Mouse (Mus musculus) embryonic facial prominence, embryonic 14.5 days (tissue): ENCODE results near the gene Gm17535. TPM values are rescaled to one million over a fixed set of nuclear protein-coding genes. Genes with fewer than 3 reads are reported as not detected.
"Not testable (repeated sequence)": the region's sequence is repeated elsewhere in the genome, so short reads cannot be mapped to it uniquely, and the experiment has no call there.

Experiments
- ATAC-seq: fragments of 200-750 bp; cut with Nextera tagmentation; 2 replicates; pipeline ENCODE4 v1.8.0; 2017; ENCODE audit warnings: low read depth, moderate number of reproducible peaks, moderate TSS enrichment
- DNase-seq: peaks from one replicate; pipeline ENCODE4 v3.0.0-alpha.2; 2015; ENCODE audit warnings: low spot score
- H3K27ac ChIP-seq: fragments of 300-500 bp; sonication (generic); replicated peaks from 2 replicates; pipeline ENCODE4 v1.5.1; 2014; ENCODE audit warnings: low read depth, mild to moderate bottlenecking, low read length, moderate library complexity
- H3K27me3 ChIP-seq: fragments of 300-500 bp; sonication (generic); replicated peaks from 2 replicates; pipeline ENCODE4 v1.6.1; 2014; ENCODE audit warnings: low read length; ENCODE audit not compliant: control insufficient read depth, insufficient read depth
- H3K36me3 ChIP-seq: fragments of 300-500 bp; sonication (generic); 2 replicates; pipeline ENCODE4 v1.6.1; 2014; ENCODE audit warnings: low read length, mixed read lengths; ENCODE audit not compliant: control insufficient read depth, insufficient read depth
- H3K4me1 ChIP-seq: fragments of 300-500 bp; sonication (generic); 2 replicates; pipeline ENCODE4 v1.6.1; 2014; ENCODE audit warnings: antibody characterized with exemption, low read length; ENCODE audit not compliant: control insufficient read depth, insufficient read depth
- H3K4me2 ChIP-seq: fragments of 300-500 bp; sonication (generic); 2 replicates; pipeline ENCODE4 v1.6.1; 2014; ENCODE audit warnings: low read depth, mild to moderate bottlenecking, low read length, moderate library complexity, mixed read lengths
- H3K4me3 ChIP-seq: fragments of 300-500 bp; sonication (generic); 2 replicates; pipeline ENCODE4 v1.5.1; 2014; ENCODE audit warnings: low read depth, mild to moderate bottlenecking, low read length
- H3K9ac ChIP-seq: fragments of 300-500 bp; sonication (generic); 2 replicates; pipeline ENCODE4 v1.6.1; 2014; ENCODE audit warnings: low read depth, mild to moderate bottlenecking, low read length, moderate library complexity, mixed read lengths
- H3K9me3 ChIP-seq: fragments of 300-500 bp; sonication (generic); 2 replicates; pipeline ENCODE4 v1.6.1; 2016; ENCODE audit warnings: low read length; ENCODE audit not compliant: control insufficient read depth
- WGBS: fragments of 180-500 bp; shearing (Covaris S2); extraction: QIAGEN DNeasy Blood & Tissue Kit; methylation state at CpG from one replicate; pipeline ENCODE4 v1.1.7; 2014; 5-methylcytosine and 5-hydroxymethylcytosine counted together
- polyA plus RNA-seq: library from polyadenylated mRNA; unstranded; fragments of >200 nt; fragmentation: Nextera tagmentation; extraction: Ambion mirVana; gene quantifications from 2 replicates; pipeline ENCODE4 v1.2.1, GENCODE M21; 2014

Gm17535 gene
- not detected in 2 replicates for polyA plus RNA-seq

- not testable (repeated sequence) for H3K27ac ChIP-seq, H3K9ac ChIP-seq, H3K27me3 ChIP-seq, DNase-seq, H3K36me3 ChIP-seq, H3K4me1 ChIP-seq, H3K4me2 ChIP-seq, ATAC-seq, H3K9me3 ChIP-seq, H3K4me3 ChIP-seq
- WGBS = no CpG with 5 or more reads among the region's 8 CpGs
Observed at GRCm38 (mm10) chr9:3034299-3034698, at the start of gene Gm17535. Gene Gm17535, plus strand, starts transcription at chr9:3034599.

GRCm38 (mm10) chr9:3000445-3000972 lies 33.9 kb upstream of the Gm17535 start, which contains the start of gene Gm10722:
Gene Gm10722, plus strand, starts transcription at chr9:3000922.
- peak; percentile 25 for DNase-seq

GRCm38 (mm10) chr9:3001006-3001405 lies 33.4 kb upstream of the Gm17535 start:
- not testable (repeated sequence) for H3K4me3 ChIP-seq, DNase-seq, H3K27ac ChIP-seq, H3K27me3 ChIP-seq, ATAC-seq, H3K9ac ChIP-seq, H3K9me3 ChIP-seq, H3K4me2 ChIP-seq, H3K36me3 ChIP-seq, H3K4me1 ChIP-seq
- WGBS = 63% methylated on average over 8 of the region's 8 CpGs

More at GRCm38 (mm10) chr9:3000445-3000972, 33.9 kb upstream of the Gm17535 start, which contains the start of gene Gm10722:
- ATAC-seq, H3K4me2 ChIP-seq, H3K36me3 ChIP-seq, H3K27me3 ChIP-seq, H3K9me3 ChIP-seq, H3K4me1 ChIP-seq, H3K4me3 ChIP-seq, H3K27ac ChIP-seq, H3K9ac ChIP-seq: not testable (repeated sequence)
- WGBS = 68% methylated on average over 12 of the region's 12 CpGs

- not testable (repeated sequence) for H3K27me3 ChIP-seq, H3K9ac ChIP-seq, H3K4me2 ChIP-seq, H3K4me3 ChIP-seq, H3K9me3 ChIP-seq, H3K36me3 ChIP-seq, H3K4me1 ChIP-seq, H3K27ac ChIP-seq
- ATAC-seq = peak; percentile 85
- peak; percentile 6 for DNase-seq
- 53% methylated on average over 8 of the region's 11 CpGs for WGBS
Observed at GRCm38 (mm10) chr9:3001948-3002659, 32.3 kb upstream of the Gm17535 start.

- not testable (repeated sequence) for DNase-seq, H3K27ac ChIP-seq, ATAC-seq, H3K36me3 ChIP-seq, H3K4me1 ChIP-seq, H3K4me2 ChIP-seq, H3K27me3 ChIP-seq, H3K4me3 ChIP-seq, H3K9me3 ChIP-seq, H3K9ac ChIP-seq
- WGBS = 74% methylated on average over 6 of the region's 14 CpGs
Observed at GRCm38 (mm10) chr9:3002794-3003396, 31.5 kb upstream of the Gm17535 start, which contains the start of gene Gm11168. Gene Gm11168, plus strand, starts transcription at chr9:3003346.

GRCm38 (mm10) chr9:3006179-3006578 lies 28.2 kb upstream of the Gm17535 start:
- not testable (repeated sequence) for ATAC-seq, H3K9me3 ChIP-seq, H3K36me3 ChIP-seq, H3K27ac ChIP-seq, H3K4me1 ChIP-seq, H3K4me2 ChIP-seq, H3K9ac ChIP-seq, DNase-seq, H3K4me3 ChIP-seq, H3K27me3 ChIP-seq
- 75% methylated on average over 1 of the region's 5 CpGs for WGBS

GRCm38 (mm10) chr9:3006636-3007035 lies 27.8 kb upstream of the Gm17535 start:
- DNase-seq, H3K4me2 ChIP-seq, H3K9me3 ChIP-seq, H3K27me3 ChIP-seq, H3K4me3 ChIP-seq, H3K9ac ChIP-seq, H3K27ac ChIP-seq, H3K4me1 ChIP-seq, H3K36me3 ChIP-seq: not testable (repeated sequence)
- ATAC-seq = peak; percentile 70; the same call in 1 of the 2 replicates
- WGBS = 74% methylated on average over 7 of the region's 8 CpGs

- H3K9ac ChIP-seq, H3K27me3 ChIP-seq, H3K9me3 ChIP-seq, H3K4me2 ChIP-seq, DNase-seq, H3K27ac ChIP-seq, H3K4me1 ChIP-seq, H3K4me3 ChIP-seq, H3K36me3 ChIP-seq: not testable (repeated sequence)
- peak; percentile 35; the same call in 1 of the 2 replicates for ATAC-seq
- 73% methylated on average over 6 of the region's 9 CpGs for WGBS
Observed at GRCm38 (mm10) chr9:3007272-3007671, 27.1 kb upstream of the Gm17535 start.
